10 mouse cellular contexts compared by ENCODE assay signal in the genomic region with DNA sequence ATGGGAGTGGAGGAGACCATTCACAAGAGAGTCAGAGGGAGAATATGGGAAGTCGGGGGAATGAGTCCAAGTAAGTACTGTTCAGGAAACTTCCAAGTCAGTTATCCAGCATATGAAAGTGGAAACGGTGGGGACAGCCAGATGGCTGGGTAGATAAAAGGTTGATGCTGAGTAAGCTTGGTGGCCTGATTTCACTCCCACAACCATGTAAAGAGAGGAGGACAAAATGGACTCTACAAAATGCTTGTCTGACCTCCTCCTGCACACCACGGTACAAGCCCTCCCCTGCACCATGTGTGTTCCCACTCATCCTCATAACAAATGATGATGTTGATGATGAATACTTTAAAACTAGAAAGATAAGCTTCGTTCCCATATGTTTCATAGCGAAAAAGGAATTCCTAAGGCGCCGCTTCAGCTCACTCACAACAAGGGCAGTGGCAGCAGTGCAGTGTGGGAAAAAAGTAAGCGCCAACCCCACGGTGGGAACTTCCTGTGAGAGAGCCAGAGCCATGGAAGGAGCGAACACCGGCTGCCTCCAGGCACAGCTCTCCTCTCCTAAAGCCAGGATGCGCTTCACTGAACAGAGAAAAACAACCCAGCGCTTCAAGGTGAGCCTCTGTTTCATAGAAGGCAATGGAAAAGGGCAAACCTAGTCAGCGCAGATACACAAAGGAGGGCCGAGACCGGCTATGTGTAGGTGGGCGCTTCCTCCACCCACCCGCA. TPM values are rescaled to one million over a fixed set of nuclear protein-coding genes. Genes with fewer than 3 reads are reported as not detected.
A peak's percentile ranks its signal among the peaks of the same experiment; 100 is the strongest.
DNase-seq lines count a peak whose midpoint lies in the region; ATAC-seq lines count a peak whose summit lies in the region.
"Had no signal": no experiment of that assay in that cellular context is flagged by ENCODE, and none has a peak within 500 bp of the region (broad histone marks: within the 10 kb centered on the region; RNA-seq: fewer than 3 reads in every experiment).

No protein-coding gene starts in this region.

- H3K4me2 ChIP-seq in kidney, embryonic 16.5 days (replicated peaks; ENCODE audit: low read depth, low read length) = peak overlapping the region; percentile 23
- H3K4me2 ChIP-seq: lung, embryonic 15.5 days; neural tube, embryonic 12.5 days had no signal

- 43% methylated on average over 18 of the region's 18 CpGs for WGBS in kidney, embryonic 16.5 days

- no peak overlapping the region for H3K4me3 ChIP-seq in kidney, embryonic 16.5 days (ENCODE audit: low read length)
- H3K4me3 ChIP-seq: lung, embryonic 15.5 days; neural tube, embryonic 12.5 days had no signal

- peak overlapping the region; percentile 74 for H3K27ac ChIP-seq in kidney, embryonic 16.5 days (ENCODE audit: low read length)
- H3K27ac ChIP-seq: lung, embryonic 15.5 days; neural tube, embryonic 12.5 days had no signal

- H3K9ac ChIP-seq in kidney, embryonic 16.5 days (replicated peaks; ENCODE audit: low read length) = peak overlapping the region; percentile 15; the same call in 1 of the 2 replicates
- H3K9ac ChIP-seq: lung, embryonic 15.5 days; neural tube, embryonic 12.5 days had no signal

- no peak for DNase-seq in frontal cortex, postnatal 14 days (ENCODE audit: low spot score in 2 of 2)
- peak; percentile 26 for DNase-seq in right cerebral cortex, adult 18-20 months
- no peak for DNase-seq in right cerebral cortex, postnatal 10 days (ENCODE audit: low spot score in 2 of 2)
- DNase-seq in thymus, postnatal 14 days = peak; percentile 64
- DNase-seq in gastrocnemius, adult 18-20 months (ENCODE audit: low spot score) = no peak
- DNase-seq in lung, postnatal 10 days = no peak

- H3K27me3 ChIP-seq in kidney, embryonic 16.5 days (ENCODE audit: insufficient read depth, low read length) = no peaks in the 10 kb centered on the region
- H3K27me3 ChIP-seq: lung, embryonic 15.5 days; neural tube, embryonic 12.5 days had no signal

- ATAC-seq in frontal cortex, adult (ENCODE audit: low TSS enrichment) = peak; percentile 87
- peak; percentile 90 for ATAC-seq in kidney, embryonic 16.5 days (ENCODE audit: low FRiP score, low TSS enrichment)

- H3K9me3 ChIP-seq in kidney, embryonic 16.5 days (ENCODE audit: low read length) = no peaks in the 10 kb centered on the region
- H3K9me3 ChIP-seq: lung, embryonic 15.5 days; neural tube, embryonic 12.5 days had no signal

- peaks cover 21% of the 10 kb centered on the region for H3K4me1 ChIP-seq in kidney, embryonic 16.5 days (ENCODE audit: insufficient read depth, low read length)
- H3K4me1 ChIP-seq: neural tube, embryonic 12.5 days had no signal

- no peaks in the 10 kb centered on the region for H3K36me3 ChIP-seq in kidney, embryonic 16.5 days (ENCODE audit: insufficient read depth, low read length)
- H3K36me3 ChIP-seq: lung, embryonic 15.5 days; neural tube, embryonic 12.5 days had no signal

RNA-seq across cellular contexts. Expression of gene Bcl2, which starts 26.5 kb away (rescaled TPM):
- polyA plus RNA-seq in kidney, embryonic 16.5 days (2015; fragmentation: Nextera tagmentation; extraction: Ambion mirVana) = 20.4 and 28.2 TPM in 2 replicates
- 1 to 10 TPM; 1.4 to 2.2 TPM for total RNA-seq in gastrocnemius, adult 18-20 months (2021)

Comparison
In these comparisons a context has a peak if more than half of its experiments do, and no peak if none do; other contexts are left out.
1. DNase-seq: peak in right cerebral cortex, adult 18-20 months (single experiment) and thymus, postnatal 14 days (single experiment); none in frontal cortex, postnatal 14 days (0 of 2), right cerebral cortex, postnatal 10 days (0 of 2), gastrocnemius, adult 18-20 months (single experiment) and lung, postnatal 10 days (single experiment).